Mouse (Mus musculus): Measurements from ENCODE around the gene Afap1. TPM values are rescaled to one million over a fixed set of nuclear protein-coding genes. Genes with fewer than 3 reads are reported as not detected.

Afap1 gene
- total RNA-seq, 2 experiments from 2014 or later, result 25.9 to 30.4 TPM

- Histone ChIP-seq H3K4me3 (no peak overlapping the region), H3K27ac (no peak overlapping the region)
- TF ChIP-seq CTCF (conservative IDR thresholded peaks at IDR 0.05), result no peak
- DNase-seq (ENCODE audit: low spot score in 2 of 2), result no peak
Observed at GRCm38 (mm10) chr5:36043154-36043553, 150.0 kb downstream of the Afap1 start.

Other genes starting within 250 kb of the Afap1 start
- gene Htra3, start 213.5 kb upstream of the Afap1 start, total RNA-seq (2021), result 1 to 10 TPM; 5.5 to 5.6 TPM
- gene Sh3tc1, start 153.3 kb upstream of the Afap1 start, total RNA-seq (2021), result 1 to 10 TPM; 1.7 to 2.4 TPM
- gene Ablim2, start 135.4 kb upstream of the Afap1 start, total RNA-seq (2021), result 100 to 1,000 TPM; 133 to 163 TPM